Mouse (Mus musculus): ENCODE data around the gene Asf1b.
"Not testable (repeated sequence)": the region's sequence is repeated elsewhere in the genome, so short reads cannot be mapped to it uniquely, and the experiment has no call there.

Gene Asf1b

GRCm38 (mm10) chr8:83964015-83964765, 8.9 kb downstream of the Asf1b start:
- no peak for DNase-seq (ENCODE audit: low spot score in 2 of 2)

- no peak for DNase-seq (ENCODE audit: low spot score in 2 of 2)
Observed at GRCm38 (mm10) chr8:83967701-83968100, 12.4 kb downstream of the Asf1b start.

DNA sequence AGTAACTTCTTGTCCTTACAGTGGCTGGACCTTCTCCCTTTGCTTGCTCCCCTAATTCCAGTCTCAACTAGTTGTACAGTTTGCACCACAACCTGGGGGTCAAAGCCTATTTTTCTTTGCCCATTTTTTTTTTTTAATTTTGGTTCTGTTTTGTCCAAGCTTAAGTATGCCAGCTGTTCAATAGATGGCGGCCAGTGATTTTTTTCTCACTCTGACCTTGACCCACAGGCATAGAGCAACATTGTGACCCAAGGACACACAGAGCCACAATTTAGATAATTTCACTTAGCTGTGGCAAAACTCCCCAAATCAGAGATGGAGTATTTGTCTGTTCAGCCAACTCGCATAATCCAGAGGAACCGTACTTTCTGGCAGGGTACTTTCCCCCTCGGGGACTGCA, 15.8 kb downstream of the Asf1b start:
- no peak for DNase-seq (ENCODE audit: low spot score in 2 of 2)

DNA sequence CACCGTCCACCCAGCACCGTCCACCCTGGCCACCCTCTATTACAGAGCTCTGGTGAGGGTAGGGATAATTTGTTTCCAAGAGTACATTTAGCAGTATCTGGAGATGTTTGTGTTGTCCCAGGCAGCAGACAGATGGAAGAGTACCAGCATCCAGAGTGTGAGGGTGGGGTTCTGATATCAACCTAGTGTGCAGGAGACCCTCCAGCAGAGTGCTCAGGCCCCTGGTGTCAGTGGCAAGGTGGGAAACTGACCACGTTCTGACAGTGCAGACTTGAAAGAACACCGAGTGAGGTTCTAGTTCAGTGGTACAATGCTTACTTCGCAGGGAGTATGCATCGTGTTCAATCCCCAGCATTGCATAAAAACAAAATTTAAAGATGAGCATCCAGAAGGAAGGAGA, 16.4 kb downstream of the Asf1b start:
- DNase-seq (ENCODE audit: low spot score in 2 of 2), result no peak

DNA sequence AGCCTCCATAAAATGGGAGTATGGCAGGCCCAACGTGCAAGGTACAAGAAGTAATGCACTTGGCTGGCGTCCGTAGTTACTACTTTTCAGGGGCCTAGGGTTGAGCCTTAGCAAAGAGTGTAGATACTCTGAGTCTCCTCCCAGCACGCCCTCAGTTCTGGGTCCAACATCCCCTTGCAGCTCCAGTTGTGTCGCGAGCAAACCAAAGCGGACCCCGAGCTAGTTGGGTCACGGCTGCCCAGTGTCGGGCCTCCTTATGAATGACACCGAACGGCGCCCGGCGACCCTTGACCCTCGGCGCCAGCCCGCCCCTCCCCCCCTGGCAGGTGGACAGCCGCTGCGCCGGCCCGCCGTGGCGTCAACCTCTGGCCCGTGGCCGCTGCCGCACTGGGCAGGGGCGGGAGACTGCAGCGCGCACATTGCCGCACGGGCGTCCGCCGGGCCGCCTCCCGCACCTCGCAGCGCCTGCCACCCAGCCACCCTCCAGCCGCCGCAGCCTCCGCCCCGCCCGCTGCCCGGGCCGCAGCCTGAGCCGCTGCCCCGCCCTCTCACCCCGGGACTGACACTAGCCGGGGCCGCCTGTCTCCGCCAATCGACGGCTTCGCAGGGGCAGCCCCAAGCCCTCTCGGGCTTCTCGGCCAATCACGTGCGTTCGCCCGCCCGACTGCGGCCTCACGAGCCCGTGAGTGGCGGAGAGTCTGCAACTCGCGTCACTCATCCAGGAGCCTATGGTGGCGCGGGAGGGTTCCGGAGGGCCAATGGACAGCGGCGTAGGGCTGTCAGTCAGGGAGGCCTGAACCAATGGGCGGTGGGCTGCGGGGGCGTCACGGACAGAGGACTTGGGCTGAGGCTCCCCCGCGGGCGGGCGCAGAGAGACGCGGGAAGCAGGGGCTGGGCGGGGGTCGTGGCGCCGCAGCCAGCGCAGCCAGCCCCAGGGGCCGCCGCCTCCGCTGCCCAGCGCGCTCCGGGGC, 17.1 kb downstream of the Asf1b start, which contains the start of gene Prkaca:
Gene Prkaca, plus strand, starts transcription at position 844 of the 971 bp plus-strand sequence.
- DNase-seq (ENCODE audit: low spot score in 2 of 2), result peak; percentile 99

DNA sequence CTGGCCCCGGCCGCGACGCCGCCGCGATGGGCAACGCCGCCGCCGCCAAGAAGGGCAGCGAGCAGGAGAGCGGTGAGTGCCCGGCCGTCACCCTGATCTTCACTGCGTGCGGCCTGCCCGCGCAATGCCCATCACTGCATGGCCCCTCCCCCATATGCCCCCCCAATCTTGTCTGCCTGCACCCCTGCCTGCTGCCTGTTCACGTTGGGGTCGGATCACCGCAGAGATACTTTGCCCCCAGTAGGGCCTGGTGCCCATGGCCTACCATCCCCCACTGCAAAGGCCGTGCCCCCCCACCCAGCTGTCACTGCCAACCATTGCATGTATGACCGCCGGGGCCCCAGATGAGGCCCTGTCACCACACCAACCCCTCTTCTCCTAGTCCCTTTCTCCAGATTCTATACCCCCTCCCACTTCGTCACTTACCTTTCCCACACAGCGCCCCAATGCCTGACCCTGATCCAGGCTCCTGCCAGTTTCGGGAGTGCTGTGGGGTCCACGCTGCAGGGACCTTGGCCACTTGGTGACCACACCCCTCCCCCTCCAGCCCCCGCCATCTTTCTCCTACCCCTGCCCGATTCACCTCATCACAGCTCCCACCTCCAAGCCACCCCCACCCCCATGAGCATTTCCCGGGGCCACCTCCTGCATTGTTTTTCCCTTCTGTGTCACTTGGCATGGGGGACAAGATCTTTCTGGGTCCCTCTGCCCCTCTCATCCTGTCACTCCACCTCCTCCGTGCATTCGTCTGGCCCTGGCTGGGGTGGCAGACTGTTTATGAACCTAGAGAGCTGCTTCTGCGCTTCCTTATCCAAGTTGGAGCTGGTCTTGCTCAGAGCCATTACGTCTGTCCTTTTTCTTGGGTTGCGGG, 18.1 kb downstream of the Asf1b start:
- no peak for DNase-seq (ENCODE audit: low spot score in 2 of 2)

- DNase-seq (ENCODE audit: low spot score in 2 of 2), result no peak
Observed at GRCm38 (mm10) chr8:83974521-83974920, 19.2 kb downstream of the Asf1b start.

- DNase-seq (ENCODE audit: low spot score in 2 of 2), result no peak
Observed at GRCm38 (mm10) chr8:83976101-83976630, 20.9 kb downstream of the Asf1b start.

- DNase-seq (ENCODE audit: low spot score in 2 of 2), result no peak
Observed at GRCm38 (mm10) chr8:83976779-83977350, 21.6 kb downstream of the Asf1b start.

DNA sequence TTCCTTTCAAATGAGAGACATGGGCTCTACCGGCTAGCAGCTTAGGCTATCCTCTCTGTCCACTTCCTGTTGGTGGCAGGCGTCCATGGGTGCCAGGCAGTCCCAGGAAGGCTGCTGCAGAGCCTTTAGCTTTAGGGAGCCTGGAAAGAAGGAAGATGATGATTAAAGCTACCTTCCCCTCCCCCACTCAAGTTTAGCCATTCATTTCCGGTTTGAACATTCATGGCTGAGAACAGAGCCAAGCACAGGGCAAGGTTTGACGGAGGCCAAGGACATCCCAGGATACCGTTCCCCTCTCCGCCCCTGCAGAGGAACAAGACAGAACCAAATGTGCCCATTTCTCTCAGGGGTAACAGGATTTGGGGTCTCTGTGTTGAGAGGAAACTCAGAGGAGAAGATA, 22.3 kb downstream of the Asf1b start:
- no peak for DNase-seq (ENCODE audit: low spot score in 2 of 2)

DNA sequence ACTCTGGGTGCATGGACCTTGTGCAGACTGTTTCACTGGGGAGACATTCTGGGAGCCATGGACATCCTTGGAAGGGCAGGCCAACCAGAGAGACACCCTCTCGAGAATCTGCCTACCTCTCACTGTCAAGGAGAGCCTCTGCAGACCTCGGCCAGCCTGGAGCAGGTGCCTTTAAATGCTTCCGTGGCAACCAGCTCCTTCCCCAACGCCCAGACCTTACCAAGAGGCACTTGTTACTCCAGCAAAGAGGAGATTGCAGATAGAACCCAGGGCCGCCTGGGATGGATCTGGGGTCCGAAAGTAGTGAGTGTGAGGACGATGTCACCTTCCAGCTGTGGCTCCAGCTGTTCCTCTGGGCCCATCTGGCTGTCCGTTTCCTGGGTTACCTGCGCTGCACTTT, 22.9 kb downstream of the Asf1b start:
- no peak for DNase-seq (ENCODE audit: low spot score in 2 of 2)

- DNase-seq (ENCODE audit: low spot score in 2 of 2), result no peak
Observed at GRCm38 (mm10) chr8:83980250-83980649, 24.9 kb downstream of the Asf1b start.

DNA sequence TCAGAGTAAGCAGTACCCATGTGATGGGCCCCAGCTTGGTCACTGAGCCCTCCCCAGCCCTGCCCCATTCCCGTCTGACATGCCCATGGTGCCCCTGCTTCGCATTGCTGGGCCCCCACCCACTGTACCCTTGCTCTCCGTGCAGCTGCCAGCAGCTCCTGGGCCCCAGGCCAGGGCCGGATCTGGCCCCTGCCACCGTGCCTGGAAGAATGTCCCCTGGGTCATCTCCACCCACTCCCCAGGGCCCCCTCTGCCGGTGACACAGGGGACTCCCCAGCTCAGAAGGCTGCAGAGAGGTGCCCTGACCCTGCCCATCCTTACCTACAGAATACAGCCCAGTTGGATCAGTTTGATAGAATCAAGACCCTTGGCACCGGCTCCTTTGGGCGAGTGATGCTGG, 25.5 kb downstream of the Asf1b start:
- no peak for DNase-seq (ENCODE audit: low spot score in 2 of 2)

GRCm38 (mm10) chr8:83981533-83981932, 26.2 kb downstream of the Asf1b start:
- no peak for DNase-seq (ENCODE audit: low spot score in 2 of 2)

DNA sequence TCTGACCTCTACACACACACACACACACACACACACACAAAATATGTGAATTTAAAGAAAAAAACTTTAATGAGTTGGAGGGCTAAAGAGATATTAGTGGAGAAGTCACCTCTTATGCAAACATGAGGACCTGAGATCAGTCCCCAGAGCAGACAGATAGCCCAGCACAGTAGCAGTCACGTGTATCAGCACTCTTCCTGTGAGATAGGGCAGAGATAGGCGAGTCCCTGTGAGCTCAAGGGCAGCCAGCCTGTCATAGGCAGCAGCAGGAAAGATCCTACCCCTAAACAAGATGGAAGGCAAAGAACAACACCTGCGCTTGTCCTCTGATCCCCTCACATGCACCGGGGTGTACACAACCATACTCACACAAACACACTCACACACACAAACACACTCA, 27.1 kb downstream of the Asf1b start:
- no peak for DNase-seq (ENCODE audit: low spot score in 2 of 2)

DNA sequence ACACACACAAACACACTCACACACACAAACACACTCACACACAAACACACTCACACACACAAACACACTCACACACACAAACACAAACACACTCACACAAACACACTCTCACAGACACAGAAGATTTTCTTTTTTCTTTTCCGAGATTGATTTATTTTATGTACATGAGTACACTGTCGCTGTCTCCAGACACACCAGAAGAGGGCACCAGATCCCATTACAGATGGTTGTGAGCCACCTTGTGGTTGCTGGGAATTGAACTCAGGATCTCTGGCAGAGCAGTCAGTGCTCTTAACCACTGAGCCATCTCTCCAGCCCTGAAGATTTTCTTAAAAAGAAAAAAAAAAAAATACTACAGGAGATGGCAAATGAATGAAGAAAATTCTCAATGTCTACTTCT, 27.9 kb downstream of the Asf1b start:
- not testable (repeated sequence) for DNase-seq (ENCODE audit: low spot score in 2 of 2)

DNA sequence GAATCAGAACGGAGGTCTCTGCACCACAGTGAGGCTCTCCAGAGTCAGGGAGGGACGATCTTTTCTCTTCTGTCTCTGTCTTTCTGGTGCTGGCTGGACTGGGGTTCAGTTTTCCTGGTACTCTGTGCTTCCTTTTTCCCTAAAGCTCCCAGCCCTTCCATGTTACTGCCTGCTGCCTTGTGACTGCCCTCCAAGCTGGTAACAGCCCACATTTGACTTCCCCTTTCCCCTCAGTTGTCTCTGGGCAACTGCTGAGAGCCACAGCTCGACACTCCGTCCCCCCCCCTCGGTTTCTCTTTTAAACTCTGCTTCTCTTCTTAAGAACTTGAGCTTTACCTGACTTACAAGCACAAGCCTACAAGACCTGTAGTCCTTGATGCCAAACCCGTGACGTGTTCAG, 33.9 kb downstream of the Asf1b start:
- no peak for DNase-seq (ENCODE audit: low spot score in 2 of 2)

DNA sequence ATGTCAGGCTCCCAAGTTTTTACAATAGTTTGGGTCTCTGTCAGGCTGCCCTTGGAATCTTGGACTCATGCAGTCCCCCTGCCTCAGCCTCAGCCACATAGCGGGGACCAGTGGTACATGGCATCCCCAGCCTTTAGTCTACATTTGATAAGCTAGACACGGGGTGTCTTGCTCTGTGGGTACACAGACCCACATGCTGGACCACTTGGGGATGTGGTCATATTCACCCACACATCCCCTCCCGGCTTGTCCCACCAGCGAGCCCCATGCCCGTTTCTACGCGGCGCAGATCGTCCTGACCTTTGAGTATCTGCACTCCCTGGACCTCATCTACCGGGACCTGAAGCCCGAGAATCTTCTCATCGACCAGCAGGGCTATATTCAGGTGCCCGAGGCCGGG, 34.9 kb downstream of the Asf1b start:
- no peak for DNase-seq (ENCODE audit: low spot score in 2 of 2)

- DNase-seq (ENCODE audit: low spot score in 2 of 2), result no peak
Observed at GRCm38 (mm10) chr8:83992488-83992887, 37.2 kb downstream of the Asf1b start.

GRCm38 (mm10) chr8:83994030-83994429, 38.7 kb downstream of the Asf1b start:
- no peak for DNase-seq (ENCODE audit: low spot score in 2 of 2)

DNA sequence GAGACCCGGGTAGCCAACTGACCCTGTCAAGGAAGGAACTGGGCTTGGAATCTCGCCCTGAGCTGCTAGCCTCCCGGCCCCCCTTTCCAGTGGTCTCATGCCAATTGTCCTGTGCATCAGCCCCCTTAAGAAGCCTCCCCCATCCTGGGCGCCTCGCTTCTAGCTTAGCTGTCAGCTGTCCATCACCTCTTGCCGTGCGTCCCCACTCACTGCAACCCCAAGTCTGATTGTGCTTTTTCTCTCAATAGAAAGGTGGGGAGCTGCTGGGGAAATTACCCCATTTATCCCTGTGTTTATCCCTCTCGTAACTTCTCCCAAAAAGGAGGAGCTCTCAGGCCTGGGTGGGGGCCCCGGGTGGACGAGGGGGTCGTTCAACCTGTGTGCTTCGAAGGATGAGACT, 40.7 kb downstream of the Asf1b start:
- DNase-seq (ENCODE audit: low spot score in 2 of 2), result no peak
